Comparison of ENCODE assay signal across 8 mouse cellular contexts in genomic region chr8:83956789-83957188, GRCm38 (mm10). TPM values are rescaled to one million over a fixed set of nuclear protein-coding genes. Genes with fewer than 3 reads are reported as not detected.
DNase-seq lines count a peak whose midpoint lies in the region; ATAC-seq and TF ChIP-seq lines count a peak whose summit lies in the region.

No protein-coding gene starts in this region.

- no peak for ATAC-seq in heart, embryonic 11.5 days (replicated peaks; ENCODE audit: insufficient number of reproducible peaks, low FRiP score, low TSS enrichment)
- ATAC-seq in G1E (ENCODE audit: extremely low read depth, insufficient number of reproducible peaks, low FRiP score, poor library complexity, severe bottlenecking): no peak
- no peak for ATAC-seq in forebrain, embryonic 11.5 days (replicated peaks; ENCODE audit: low FRiP score)
- no peak for ATAC-seq in stomach, embryonic 14.5 days (ENCODE audit: insufficient number of reproducible peaks, insufficient read depth, low FRiP score, low read depth)

- intact Hi-C loops in gastrocnemius, postnatal 14 days (cut with DNase I; ENCODE audit: low total_unique reads): no loop called here

- no peak for DNase-seq in heart, postnatal 4 days
- DNase-seq in G1E (ENCODE audit: low spot score) (peak; percentile 49), liver (peak; percentile 54)
- no peak for DNase-seq in forebrain, embryonic 11.5 days (ENCODE audit: low spot score)
- no peak for DNase-seq in gastrocnemius, postnatal 14 days
- no peak for DNase-seq in urinary bladder, postnatal 14 days (ENCODE audit: low spot score)

- peak overlapping the region; percentile 85 for H3K4me2 ChIP-seq in heart, embryonic 11.5 days
- peak overlapping the region; percentile 84 for H3K4me2 ChIP-seq in forebrain, embryonic 11.5 days (ENCODE audit: low read depth, low read length, severe bottlenecking)
- peak overlapping the region; percentile 94 for H3K4me2 ChIP-seq in stomach, embryonic 14.5 days (replicated peaks; ENCODE audit: low read depth, low read length)

- H3K36me3 ChIP-seq in heart, embryonic 11.5 days (ENCODE audit: control insufficient read depth, insufficient read depth, low read length): no peaks in the 10 kb centered on the region
- peaks cover 37% of the 10 kb centered on the region for H3K36me3 ChIP-seq in G1E (replicated peaks)
- H3K36me3 ChIP-seq in forebrain, embryonic 11.5 days (ENCODE audit: control insufficient read depth, insufficient read depth, low read length): no peaks in the 10 kb centered on the region; the same call in 1 of the 2 replicates
- H3K36me3 ChIP-seq in stomach, embryonic 14.5 days (ENCODE audit: control insufficient read depth, insufficient read depth, low read length): no peaks in the 10 kb centered on the region

- no peak for TF ChIP-seq CTCF in G1E (IDR thresholded peaks at IDR 0.05; ENCODE audit: low read depth, low read length)

- no peaks in the 10 kb centered on the region for H3K9me3 ChIP-seq in heart, embryonic 11.5 days (replicated peaks; ENCODE audit: control insufficient read depth, low read length)
- H3K9me3 ChIP-seq in G1E (replicated peaks): no peaks in the 10 kb centered on the region
- H3K9me3 ChIP-seq in forebrain, embryonic 11.5 days (ENCODE audit: control insufficient read depth, low read length): no peaks in the 10 kb centered on the region
- no peaks in the 10 kb centered on the region for H3K9me3 ChIP-seq in stomach, embryonic 14.5 days (ENCODE audit: control insufficient read depth, low read depth, low read length)

- H3K4me1 ChIP-seq in heart, embryonic 11.5 days (ENCODE audit: control insufficient read depth, insufficient read depth, low read length): peaks cover 13% of the 10 kb centered on the region
- H3K4me1 ChIP-seq in G1E (ENCODE audit: insufficient read depth, low read depth, low read length): peaks cover 31% of the 10 kb centered on the region
- peaks cover 6% of the 10 kb centered on the region; the same call in 1 of the 2 replicates for H3K4me1 ChIP-seq in forebrain, embryonic 11.5 days (replicated peaks; ENCODE audit: control insufficient read depth, insufficient read depth, low read length)
- H3K4me1 ChIP-seq in stomach, embryonic 14.5 days (ENCODE audit: control insufficient read depth, insufficient read depth, low read length): peaks cover 12% of the 10 kb centered on the region; the same call in 1 of the 2 replicates

- WGBS in heart, embryonic 11.5 days (ENCODE audit: insufficient replicate concordance): 22% methylated on average over 1 of the region's 1 CpGs
- 59% methylated on average over 1 of the region's 1 CpGs for WGBS in forebrain, embryonic 11.5 days
- WGBS in stomach, embryonic 14.5 days: 27% methylated on average over 1 of the region's 1 CpGs

- H3K27me3 ChIP-seq in heart, embryonic 11.5 days (ENCODE audit: control insufficient read depth, insufficient read depth, low read length): no peaks in the 10 kb centered on the region
- no peaks in the 10 kb centered on the region for H3K27me3 ChIP-seq in G1E (ENCODE audit: insufficient read depth, low read length)
- H3K27me3 ChIP-seq in forebrain, embryonic 11.5 days (ENCODE audit: control insufficient read depth, insufficient read depth, low read length): no peaks in the 10 kb centered on the region
- no peaks in the 10 kb centered on the region for H3K27me3 ChIP-seq in stomach, embryonic 14.5 days (ENCODE audit: control insufficient read depth, insufficient read depth, low read length)

- no peak overlapping the region for H3K27ac ChIP-seq in heart, embryonic 11.5 days (ENCODE audit: low read depth, low read length)
- H3K27ac ChIP-seq in forebrain, embryonic 11.5 days (ENCODE audit: low read depth, low read length): no peak overlapping the region
- no peak overlapping the region for H3K27ac ChIP-seq in stomach, embryonic 14.5 days (ENCODE audit: low read length)

- no peak overlapping the region for H3K9ac ChIP-seq in heart, embryonic 11.5 days (ENCODE audit: low read depth, low read length)
- H3K9ac ChIP-seq in forebrain, embryonic 11.5 days (ENCODE audit: low read length): peak overlapping the region; percentile 74; the same call in 1 of the 2 replicates
- H3K9ac ChIP-seq in stomach, embryonic 14.5 days (replicated peaks; ENCODE audit: low read depth, low read length): no peak overlapping the region; the same call in 1 of the 2 replicates

- H3K4me3 ChIP-seq in heart, embryonic 11.5 days (ENCODE audit: low read depth, low read length): peak overlapping the region; percentile 80
- H3K4me3 ChIP-seq in G1E (ENCODE audit: low read depth, low read length): peak overlapping the region; percentile 76; the same call in 1 of the 2 replicates
- peak overlapping the region; percentile 72 for H3K4me3 ChIP-seq in forebrain, embryonic 11.5 days (ENCODE audit: low read depth, low read length)
- H3K4me3 ChIP-seq in stomach, embryonic 14.5 days (ENCODE audit: low read depth, low read length): peak overlapping the region; percentile 73

RNA-seq across cellular contexts. Expression of gene Asf1b, which starts 1.5 kb away (rescaled TPM):
- polyA plus RNA-seq in heart, embryonic 11.5 days (2014; fragmentation: Nextera tagmentation; extraction: Ambion mirVana): 69.4 and 72.2 TPM in 2 replicates
- 10 to 100 TPM; 25.8 to 26.1 TPM for total RNA-seq in heart, postnatal 4 days (2021)
- total RNA-seq in G1E (2014; fragmentation: Nextera tagmentation) (87.4 and 120 TPM in 2 replicates), G1E (2017) (88.6 and 104 TPM in 2 replicates)
- 288 and 383 TPM in 2 replicates for polyA plus RNA-seq in G1E (2012)
- 92.7 and 94.0 TPM in 2 replicates for polyA plus RNA-seq in forebrain, embryonic 11.5 days (2014; fragmentation: Nextera tagmentation; extraction: Ambion mirVana)
- polyA plus RNA-seq in stomach, embryonic 14.5 days (2014; fragmentation: Nextera tagmentation; extraction: Ambion mirVana): 53.2 and 58.2 TPM in 2 replicates
- total RNA-seq in gastrocnemius, postnatal 14 days (2021): 1 to 10 TPM; 2.0 to 3.1 TPM

RNA-seq across cellular contexts. Expression of gene Gm10644, which starts 1.8 kb away (rescaled TPM):
- 0.58 and 0.76 TPM in 2 replicates for polyA plus RNA-seq in heart, embryonic 11.5 days (2014; fragmentation: Nextera tagmentation; extraction: Ambion mirVana)
- under 1 TPM; 0.27 to 0.41 TPM for total RNA-seq in heart, postnatal 4 days (2021)
- 0.83 and 1.7 TPM in 2 replicates for total RNA-seq in G1E (2014; fragmentation: Nextera tagmentation)
- 0.81 and 0.82 TPM in 2 replicates for total RNA-seq in G1E (2017)
- 0.10 and 0.16 TPM in 2 replicates for polyA plus RNA-seq in G1E (2012)
- polyA plus RNA-seq in forebrain, embryonic 11.5 days (2014; fragmentation: Nextera tagmentation; extraction: Ambion mirVana): 0.92 and 1.2 TPM in 2 replicates
- 0.56 and 0.70 TPM in 2 replicates for polyA plus RNA-seq in stomach, embryonic 14.5 days (2014; fragmentation: Nextera tagmentation; extraction: Ambion mirVana)
- total RNA-seq in gastrocnemius, postnatal 14 days (2021): under 1 TPM; 0.11 to 0.14 TPM

RNA-seq across cellular contexts. Expression of gene Prkaca, which starts 16.0 kb away (rescaled TPM):
- polyA plus RNA-seq in heart, embryonic 11.5 days (2014; fragmentation: Nextera tagmentation; extraction: Ambion mirVana): 136 and 139 TPM in 2 replicates
- 100 to 1,000 TPM; 389 to 405 TPM for total RNA-seq in heart, postnatal 4 days (2021)
- total RNA-seq in G1E (2014; fragmentation: Nextera tagmentation) (88.6 and 99.3 TPM in 2 replicates), G1E (2017) (32.2 and 34.4 TPM in 2 replicates)
- 46.6 and 46.9 TPM in 2 replicates for polyA plus RNA-seq in G1E (2012)
- 171 and 189 TPM in 2 replicates for polyA plus RNA-seq in forebrain, embryonic 11.5 days (2014; fragmentation: Nextera tagmentation; extraction: Ambion mirVana)
- polyA plus RNA-seq in stomach, embryonic 14.5 days (2014; fragmentation: Nextera tagmentation; extraction: Ambion mirVana): 101 and 112 TPM in 2 replicates
- total RNA-seq in gastrocnemius, postnatal 14 days (2021): 100 to 1,000 TPM; 319 to 324 TPM

RNA-seq across cellular contexts. Expression of gene Samd1, which starts 40.7 kb away (rescaled TPM):
- polyA plus RNA-seq in heart, embryonic 11.5 days (2014; fragmentation: Nextera tagmentation; extraction: Ambion mirVana): 8.1 and 10.1 TPM in 2 replicates
- 10 to 100 TPM; 36.6 to 42.9 TPM for total RNA-seq in heart, postnatal 4 days (2021)
- total RNA-seq in G1E (2014; fragmentation: Nextera tagmentation) (88.0 and 93.8 TPM in 2 replicates), G1E (2017) (64.1 and 80.8 TPM in 2 replicates)
- 246 and 262 TPM in 2 replicates for polyA plus RNA-seq in G1E (2012)
- polyA plus RNA-seq in forebrain, embryonic 11.5 days (2014; fragmentation: Nextera tagmentation; extraction: Ambion mirVana): 12.3 and 16.8 TPM in 2 replicates
- polyA plus RNA-seq in stomach, embryonic 14.5 days (2014; fragmentation: Nextera tagmentation; extraction: Ambion mirVana): 17.5 and 18.3 TPM in 2 replicates
- 10 to 100 TPM; 17.8 to 22.1 TPM for total RNA-seq in gastrocnemius, postnatal 14 days (2021)

RNA-seq across cellular contexts. Expression of gene 1700067K01Rik, which starts 44.5 kb away (rescaled TPM):
- 0.42 and 0.52 TPM in 2 replicates for polyA plus RNA-seq in heart, embryonic 11.5 days (2014; fragmentation: Nextera tagmentation; extraction: Ambion mirVana)
- total RNA-seq in heart, postnatal 4 days (2021): under 1 TPM in 1 of 2 experiments, not detected in 1; 0.83 TPM
- total RNA-seq in G1E (2014; fragmentation: Nextera tagmentation): 0.78 TPM in 1 of 2 replicates, not detected in the other
- total RNA-seq in G1E (2017): 0.35 and 0.82 TPM in 2 replicates
- polyA plus RNA-seq in G1E (2012): 0.92 and 1.2 TPM in 2 replicates
- 0.87 and 0.90 TPM in 2 replicates for polyA plus RNA-seq in forebrain, embryonic 11.5 days (2014; fragmentation: Nextera tagmentation; extraction: Ambion mirVana)
- polyA plus RNA-seq in stomach, embryonic 14.5 days (2014; fragmentation: Nextera tagmentation; extraction: Ambion mirVana): 0.71 and 0.87 TPM in 2 replicates
- total RNA-seq in gastrocnemius, postnatal 14 days (2021): not detected

Comparison
In these comparisons a context has a peak if more than half of its experiments do, and no peak if none do; other contexts are left out.
1. DNase-seq: peak in G1E (single experiment) and liver (single experiment); none in heart, postnatal 4 days (single experiment), forebrain, embryonic 11.5 days (single experiment), gastrocnemius, postnatal 14 days (single experiment) and urinary bladder, postnatal 14 days (single experiment).
2. Peak in every context shown above with its lines, with median percentiles within 50 percentile points of each other: H3K4me2 ChIP-seq and H3K4me3 ChIP-seq.